Mouse (Mus musculus): Measurements from ENCODE around the gene Rnf214. TPM values are rescaled to one million over a fixed set of nuclear protein-coding genes. Genes with fewer than 3 reads are reported as not detected.

Rnf214 gene
- polyA plus RNA-seq, 1 experiment from 2014 or later: 121 TPM

GRCm38 (mm10) chr9:45818406-45819011, 88.2 kb downstream of the Rnf214 start:
- H3K4me2 ChIP-seq (ENCODE audit: low read length): no peak overlapping the region
- no peak for ATAC-seq (ENCODE audit: low FRiP score, low TSS enrichment)
- WGBS: 92% methylated on average over 9 of the region's 9 CpGs
- no peak overlapping the region for H3K4me3 ChIP-seq (replicated peaks; ENCODE audit: low read depth, low read length)
- H3K4me1 ChIP-seq (ENCODE audit: control insufficient read depth, insufficient read depth, low read length): no peaks in the 10 kb centered on the region
- no peaks in the 10 kb centered on the region for H3K9me3 ChIP-seq (ENCODE audit: control insufficient read depth, low read length)
- peaks cover 26% of the 10 kb centered on the region; the same call in 1 of the 2 replicates for H3K36me3 ChIP-seq (ENCODE audit: control insufficient read depth, insufficient read depth, low read length)
- DNase-seq: no peak
- H3K9ac ChIP-seq (replicated peaks; ENCODE audit: low read length): no peak overlapping the region
- H3K27me3 ChIP-seq (ENCODE audit: control insufficient read depth, insufficient read depth, low read length): no peaks in the 10 kb centered on the region
- no peak overlapping the region for H3K27ac ChIP-seq (replicated peaks; ENCODE audit: low read depth, low read length)

GRCm38 (mm10) chr9:45815525-45815924, 91.2 kb downstream of the Rnf214 start:
- peaks cover 9% of the 10 kb centered on the region; the same call in 1 of the 2 replicates for H3K36me3 ChIP-seq (ENCODE audit: control insufficient read depth, insufficient read depth, low read length)
- 94% methylated on average over 10 of the region's 10 CpGs for WGBS
- DNase-seq: no peak
- H3K4me2 ChIP-seq (ENCODE audit: low read length): no peak overlapping the region
- H3K27ac ChIP-seq (replicated peaks; ENCODE audit: low read depth, low read length): no peak overlapping the region
- no peaks in the 10 kb centered on the region for H3K4me1 ChIP-seq (ENCODE audit: control insufficient read depth, insufficient read depth, low read length)
- no peak overlapping the region for H3K4me3 ChIP-seq (replicated peaks; ENCODE audit: low read depth, low read length)
- H3K9me3 ChIP-seq (ENCODE audit: control insufficient read depth, low read length): no peaks in the 10 kb centered on the region
- H3K27me3 ChIP-seq (ENCODE audit: control insufficient read depth, insufficient read depth, low read length): no peaks in the 10 kb centered on the region
- H3K9ac ChIP-seq (replicated peaks; ENCODE audit: low read length): no peak overlapping the region
- no peak for ATAC-seq (ENCODE audit: low FRiP score, low TSS enrichment)

GRCm38 (mm10) chr9:45815113-45815512, 91.6 kb downstream of the Rnf214 start:
- Histone ChIP-seq H3K36me3 (ENCODE audit: control insufficient read depth, insufficient read depth, low read length) (peaks cover 7% of the 10 kb centered on the region; the same call in 1 of the 2 replicates), H3K27me3 (ENCODE audit: control insufficient read depth, insufficient read depth, low read length) (no peaks in the 10 kb centered on the region), H3K4me2 (ENCODE audit: low read length) (no peak overlapping the region), H3K4me1 (ENCODE audit: control insufficient read depth, insufficient read depth, low read length) (no peaks in the 10 kb centered on the region), H3K4me3 (replicated peaks; ENCODE audit: low read depth, low read length) (no peak overlapping the region), H3K27ac (replicated peaks; ENCODE audit: low read depth, low read length) (no peak overlapping the region), H3K9me3 (ENCODE audit: control insufficient read depth, low read length) (no peaks in the 10 kb centered on the region), H3K9ac (replicated peaks; ENCODE audit: low read length) (no peak overlapping the region)
- ATAC-seq (ENCODE audit: low FRiP score, low TSS enrichment): no peak
- no peak for DNase-seq
- 85% methylated on average over 9 of the region's 9 CpGs for WGBS

Small RNA genes within 50 kb of the gene (microRNA-seq; reads per million reads assigned to microRNA genes)
- gene Mir7087: not detected

Other genes with a start within 250 kb of the Rnf214 start
- gene Cep164, start 78.2 kb downstream of the Rnf214 start, polyA plus RNA-seq (2014; fragmentation: Nextera tagmentation; extraction: Ambion mirVana): 13.0 and 18.0 TPM in 2 replicates
- gene Bace1, start 68.3 kb downstream of the Rnf214 start, polyA plus RNA-seq (2014; fragmentation: Nextera tagmentation; extraction: Ambion mirVana): 46.5 and 56.5 TPM in 2 replicates
- 15.5 and 17.4 TPM in 2 replicates for gene Pcsk7, start 414 bp downstream of the Rnf214 start, polyA plus RNA-seq (2014; fragmentation: Nextera tagmentation; extraction: Ambion mirVana)
- gene Tagln, start 29.1 kb upstream of the Rnf214 start, polyA plus RNA-seq (2014; fragmentation: Nextera tagmentation; extraction: Ambion mirVana): 1.6 and 3.3 TPM in 2 replicates
- gene Sidt2, start 48.3 kb upstream of the Rnf214 start, polyA plus RNA-seq (2014; fragmentation: Nextera tagmentation; extraction: Ambion mirVana): 40.3 and 40.5 TPM in 2 replicates
- gene Pafah1b2, start 105.8 kb upstream of the Rnf214 start, polyA plus RNA-seq (2014; fragmentation: Nextera tagmentation; extraction: Ambion mirVana): 291 and 338 TPM in 2 replicates
- gene Sik3, start 105.9 kb upstream of the Rnf214 start, polyA plus RNA-seq (2014; fragmentation: Nextera tagmentation; extraction: Ambion mirVana): 10.3 and 11.4 TPM in 2 replicates